Mouse (Mus musculus): ENCODE results near the gene Ttc30a2. TPM values are rescaled to one million over a fixed set of nuclear protein-coding genes. Genes with fewer than 3 reads are reported as not detected.

Ttc30a2 gene
- total RNA-seq, 4 experiments from 2014 or later: 0.34 to 0.46 (median 0.39) TPM

DNA sequence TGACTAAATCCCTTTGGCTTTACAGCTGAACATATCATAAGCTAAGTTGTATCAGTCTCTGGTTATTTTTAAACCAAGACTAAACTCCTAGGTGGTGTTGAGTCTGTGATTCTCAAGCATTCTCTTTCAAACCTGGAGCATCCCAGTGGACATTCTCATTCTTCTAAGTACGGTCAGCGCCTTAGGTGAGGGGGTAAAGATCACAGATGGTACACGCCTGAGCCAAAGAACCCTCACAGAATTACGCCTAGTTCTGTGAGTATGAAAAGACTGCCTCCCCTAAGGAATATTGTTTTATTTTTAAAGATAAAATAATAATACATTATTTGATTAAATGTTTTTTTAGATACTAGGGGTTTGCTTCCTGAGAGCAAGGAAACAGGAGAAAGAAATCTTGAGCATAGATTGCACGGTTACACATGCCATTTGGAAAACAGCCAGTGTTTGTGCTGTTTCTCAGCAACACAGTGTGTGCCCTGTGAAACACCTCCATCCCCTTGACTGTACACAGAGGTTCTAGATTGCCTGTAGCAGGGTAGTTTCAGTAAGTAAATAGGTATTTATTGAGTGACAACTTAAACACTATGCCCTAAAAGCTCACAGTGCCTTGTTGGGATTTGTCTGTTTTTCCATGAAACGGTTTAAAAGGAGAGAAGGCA is 48.1 kb downstream of the Ttc30a2 start:
- no peak for DNase-seq (ENCODE audit: low spot score in 2 of 2)

DNA sequence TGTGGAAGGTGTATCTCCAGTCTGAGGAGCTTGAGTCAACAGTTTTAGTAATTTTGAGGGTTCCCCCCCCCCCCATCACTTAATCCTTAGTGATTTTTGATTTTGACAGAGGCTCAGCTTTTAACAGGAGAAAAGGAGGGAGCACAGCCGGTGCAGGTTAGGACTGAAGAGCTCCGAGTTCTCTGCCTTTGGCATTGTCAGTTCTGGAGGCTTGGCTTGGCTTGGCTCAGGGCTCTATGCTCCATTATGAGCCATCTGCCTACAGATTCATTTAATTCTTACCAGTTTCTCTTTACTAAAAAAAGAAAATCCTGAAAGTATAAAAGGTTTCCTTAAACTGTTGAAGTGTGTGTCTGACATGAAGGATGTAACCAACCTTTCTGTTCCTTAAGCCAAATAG is 48.8 kb downstream of the Ttc30a2 start:
- no peak for DNase-seq (ENCODE audit: low spot score in 2 of 2)

DNA sequence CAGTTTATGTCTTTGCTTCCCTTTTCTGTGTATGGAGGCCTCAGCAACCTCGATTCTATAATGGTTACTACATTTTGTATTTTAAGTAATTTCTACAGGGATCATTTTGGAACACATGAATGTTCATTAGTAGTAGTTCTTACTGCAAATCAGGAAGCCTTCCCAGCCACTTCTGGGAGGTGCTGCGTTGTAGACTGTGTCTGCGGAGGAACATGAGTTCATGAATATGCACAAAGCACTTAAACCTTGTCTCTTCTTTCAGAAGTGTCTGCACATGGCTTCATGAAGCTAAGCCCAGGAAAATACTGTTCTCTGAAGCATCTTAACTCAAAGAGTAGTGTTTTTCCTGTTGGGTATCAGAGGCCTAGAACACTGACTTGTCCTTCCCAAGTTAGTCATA is 50.0 kb downstream of the Ttc30a2 start:
- no peak for DNase-seq (ENCODE audit: low spot score in 2 of 2)

GRCm38 (mm10) chr2:75926061-75926460 is 51.9 kb downstream of the Ttc30a2 start:
- no peak for DNase-seq (ENCODE audit: low spot score in 2 of 2)

Other genes starting within 250 kb of the Ttc30a2 start
- 10 to 100 TPM; 19.1 to 24.1 (median 20.0) TPM for gene Agps, start 146.0 kb downstream of the Ttc30a2 start, total RNA-seq (2022)
- gene Ttc30b, start 39.6 kb downstream of the Ttc30a2 start, total RNA-seq (2022): 1 to 10 TPM; 2.7 to 3.9 (median 3.2) TPM
- 1 to 10 TPM in 3 of 4 experiments, under 1 TPM in 1; 0.75 to 1.3 (median 1.2) TPM for gene Ttc30a1, start 3.8 kb upstream of the Ttc30a2 start, total RNA-seq (2022)

All from gastrocnemius, adult 8-10 months (tissue).